Mouse (Mus musculus) neural tube, embryonic 15.5 days (tissue): ENCODE measurements around the gene Fgf12. TPM values are rescaled to one million over a fixed set of nuclear protein-coding genes. Genes with fewer than 3 reads are reported as not detected.
A peak's percentile ranks its signal among the peaks of the same experiment; 100 is the strongest.

ENCODE experiments used
- ATAC-seq: fragments of 200-750 bp; cut with Nextera tagmentation; 2 replicates; pipeline ENCODE4 v1.8.0; 2017; ENCODE audit warnings: mild to moderate bottlenecking, moderate TSS enrichment, moderate library complexity; ENCODE audit not compliant: low FRiP score
- H3K27ac ChIP-seq: fragments of 300-500 bp; sonication (generic); replicated peaks from 2 replicates; pipeline ENCODE4 v1.5.1; 2015; ENCODE audit warnings: mild to moderate bottlenecking, inconsistent platforms
- H3K27me3 ChIP-seq: fragments of 300-500 bp; sonication (generic); replicated peaks from 2 replicates; pipeline ENCODE4 v1.6.1; 2015; ENCODE audit warnings: inconsistent platforms
- H3K36me3 ChIP-seq: fragments of 300-500 bp; sonication (generic); 2 replicates; pipeline ENCODE4 v1.6.1; 2015; ENCODE audit warnings: inconsistent platforms
- H3K4me1 ChIP-seq: fragments of 300-500 bp; sonication (generic); 2 replicates; pipeline ENCODE4 v1.6.1; 2015; ENCODE audit warnings: inconsistent platforms
- H3K4me2 ChIP-seq: fragments of 300-500 bp; sonication (generic); 2 replicates; pipeline ENCODE4 v1.6.1; 2015; ENCODE audit warnings: inconsistent platforms, mild to moderate bottlenecking, moderate library complexity
- H3K4me3 ChIP-seq: fragments of 300-500 bp; sonication (generic); replicated peaks from 2 replicates; pipeline ENCODE4 v1.5.1; 2015; ENCODE audit warnings: mild to moderate bottlenecking, inconsistent platforms
- H3K9ac ChIP-seq: fragments of 300-500 bp; sonication (generic); replicated peaks from 2 replicates; pipeline ENCODE4 v1.6.1; 2015; ENCODE audit warnings: mild to moderate bottlenecking, inconsistent platforms
- H3K9me3 ChIP-seq: fragments of 300-500 bp; sonication (generic); replicated peaks from 2 replicates; pipeline ENCODE4 v1.6.1; 2016; ENCODE audit warnings: inconsistent platforms
- WGBS: fragments of 180-500 bp; shearing (Covaris S2); methylation state at CpG from one replicate; pipeline ENCODE4 v1.1.7; 2015; ENCODE audit warnings: mixed read lengths; 5-methylcytosine and 5-hydroxymethylcytosine counted together
- polyA plus RNA-seq: library from polyadenylated mRNA; unstranded; fragments of >200 nt; fragmentation: Nextera tagmentation; extraction: Ambion mirVana; gene quantifications from 2 replicates; pipeline ENCODE4 v1.2.1, GENCODE M21; 2015

Fgf12 gene
- polyA plus RNA-seq, 1 experiment from 2014 or later = 72.5 TPM

GRCm38 (mm10) chr16:28517596-28518524 lies 235.0 kb downstream of the Fgf12 start:
- peak overlapping the region; percentile 43 for H3K9ac ChIP-seq
- peak overlapping the region; percentile 61 for H3K4me2 ChIP-seq
- H3K36me3 ChIP-seq = no peaks in the 10 kb centered on the region
- no peaks in the 10 kb centered on the region for H3K27me3 ChIP-seq
- ATAC-seq = peak; percentile 90
- peaks cover 6% of the 10 kb centered on the region for H3K4me1 ChIP-seq
- peak overlapping the region; percentile 30; the same call in 1 of the 2 replicates for H3K27ac ChIP-seq
- WGBS = 28% methylated on average over 21 of the region's 21 CpGs
- no peaks in the 10 kb centered on the region for H3K9me3 ChIP-seq
- H3K4me3 ChIP-seq = peak overlapping the region; percentile 35

GRCm38 (mm10) chr16:28512446-28512845 lies 240.4 kb downstream of the Fgf12 start:
- peak; percentile 62; the same call in 1 of the 2 replicates for ATAC-seq
- H3K4me3 ChIP-seq = no peak overlapping the region
- H3K4me1 ChIP-seq = no peaks in the 10 kb centered on the region
- no peak overlapping the region for H3K27ac ChIP-seq
- no peaks in the 10 kb centered on the region for H3K27me3 ChIP-seq
- no peaks in the 10 kb centered on the region for H3K36me3 ChIP-seq
- 67% methylated on average over 6 of the region's 6 CpGs for WGBS
- H3K4me2 ChIP-seq = no peak overlapping the region
- H3K9me3 ChIP-seq = no peaks in the 10 kb centered on the region
- no peak overlapping the region for H3K9ac ChIP-seq

DNA sequence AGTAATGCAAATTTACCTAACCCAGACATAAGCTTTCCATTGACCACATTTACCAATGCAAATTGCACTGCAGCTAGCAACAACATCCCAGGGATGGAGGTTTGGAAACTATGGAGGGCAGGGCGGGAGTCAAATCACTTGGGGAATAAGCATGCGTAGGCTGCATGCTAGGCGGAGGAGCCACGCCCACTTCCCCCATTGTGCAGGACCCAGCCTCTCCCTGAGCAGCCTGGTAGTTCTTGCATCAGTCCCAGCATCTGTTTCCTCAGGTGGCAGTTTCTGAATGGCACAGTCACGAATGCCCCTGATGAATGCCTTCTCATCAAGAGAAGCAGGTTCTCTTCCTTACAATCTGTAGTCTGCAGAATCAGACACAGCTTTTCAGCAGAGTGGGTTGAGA lies 241.5 kb downstream of the Fgf12 start:
- Histone ChIP-seq H3K27me3 (no peaks in the 10 kb centered on the region), H3K4me2 (no peak overlapping the region), H3K27ac (no peak overlapping the region), H3K9me3 (no peaks in the 10 kb centered on the region), H3K36me3 (no peaks in the 10 kb centered on the region), H3K4me3 (no peak overlapping the region), H3K9ac (no peak overlapping the region), H3K4me1 (no peaks in the 10 kb centered on the region)
- 31% methylated on average over 5 of the region's 5 CpGs for WGBS
- no peak for ATAC-seq

GRCm38 (mm10) chr16:28497971-28498607 lies 254.8 kb downstream of the Fgf12 start:
- Histone ChIP-seq H3K36me3 (no peaks in the 10 kb centered on the region), H3K4me1 (no peaks in the 10 kb centered on the region), H3K9me3 (no peaks in the 10 kb centered on the region), H3K9ac (no peak overlapping the region), H3K27me3 (no peaks in the 10 kb centered on the region), H3K27ac (no peak overlapping the region), H3K4me2 (no peak overlapping the region), H3K4me3 (no peak overlapping the region)
- WGBS = 87% methylated on average over 12 of the region's 12 CpGs
- no peak for ATAC-seq

DNA sequence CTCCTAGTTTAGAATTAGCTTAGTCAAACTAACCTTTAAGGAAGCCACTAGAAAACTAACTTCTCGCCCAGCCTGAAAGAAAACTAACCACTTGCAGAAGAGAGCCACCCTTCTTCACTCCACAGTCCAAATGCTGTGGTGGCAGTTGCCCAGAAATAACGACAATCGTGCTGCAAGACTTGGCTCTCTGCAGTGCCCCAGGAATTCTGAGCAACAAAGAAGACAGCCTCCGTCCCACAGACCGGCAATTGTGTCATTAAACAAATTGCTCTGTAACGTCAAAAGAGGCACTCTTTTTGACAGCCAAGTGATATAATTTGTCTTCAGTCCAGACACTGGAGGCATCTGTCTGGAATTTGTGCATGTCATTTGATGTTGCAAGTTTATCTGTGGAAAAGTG lies 261.2 kb downstream of the Fgf12 start:
- Histone ChIP-seq H3K36me3 (no peaks in the 10 kb centered on the region), H3K27me3 (no peaks in the 10 kb centered on the region), H3K4me2 (0 out of 2 replicates have a peak overlapping the region, but pooled peaks have one; percentile 22), H3K4me3 (no peak overlapping the region), H3K9ac (no peak overlapping the region), H3K9me3 (no peaks in the 10 kb centered on the region), H3K27ac (no peak overlapping the region), H3K4me1 (peaks cover 11% of the 10 kb centered on the region; the same call in 1 of the 2 replicates)
- no peak for ATAC-seq
- WGBS = 13% methylated on average over 6 of the region's 6 CpGs

DNA sequence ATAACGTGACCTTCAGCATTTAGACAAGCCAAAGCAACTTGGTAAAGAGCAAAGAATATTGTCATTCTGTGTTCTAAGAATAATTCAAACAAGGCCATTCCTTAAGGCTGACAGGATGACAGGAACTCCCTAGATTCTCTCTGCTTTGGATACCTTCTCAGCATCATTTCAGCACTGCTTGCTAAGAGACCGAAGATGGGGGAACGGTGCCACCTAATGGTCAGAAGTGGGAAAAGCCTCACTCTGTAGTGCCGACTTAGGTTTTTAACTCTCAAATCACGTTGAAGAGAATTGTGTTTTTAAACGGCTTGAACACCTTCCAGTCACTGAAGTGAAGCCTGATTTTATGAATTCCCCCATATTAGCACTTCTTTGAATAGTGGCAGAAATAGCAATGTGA lies 262.4 kb downstream of the Fgf12 start:
- Histone ChIP-seq H3K4me1 (peaks cover 11% of the 10 kb centered on the region; the same call in 1 of the 2 replicates), H3K36me3 (no peaks in the 10 kb centered on the region), H3K4me3 (no peak overlapping the region), H3K9me3 (no peaks in the 10 kb centered on the region), H3K27me3 (no peaks in the 10 kb centered on the region), H3K4me2 (no peak overlapping the region), H3K27ac (peak overlapping the region; percentile 63), H3K9ac (no peak overlapping the region)
- 14% methylated on average over 6 of the region's 6 CpGs for WGBS
- ATAC-seq = peak; percentile 93

DNA sequence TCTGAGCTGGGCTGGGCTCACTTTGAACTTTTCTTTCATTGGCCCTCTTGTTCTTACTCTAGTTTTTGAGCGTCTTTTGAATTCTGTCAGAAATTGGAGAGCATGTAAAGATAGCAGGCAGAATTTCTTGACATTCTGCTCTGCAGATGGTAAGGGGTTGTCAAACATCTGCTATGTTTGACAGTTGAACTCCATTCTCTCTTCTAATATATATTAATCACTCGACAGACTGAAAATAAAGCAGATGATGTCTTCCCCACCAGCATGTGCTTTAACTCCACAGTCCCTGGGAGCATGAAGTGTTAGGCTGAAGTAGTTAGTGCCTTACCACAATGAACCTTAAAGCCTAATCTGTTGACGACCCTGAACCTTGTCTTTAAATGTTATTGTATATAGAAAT lies 267.9 kb downstream of the Fgf12 start:
- no peaks in the 10 kb centered on the region for H3K27me3 ChIP-seq
- H3K4me3 ChIP-seq = no peak overlapping the region
- H3K4me2 ChIP-seq = no peak overlapping the region
- no peaks in the 10 kb centered on the region for H3K9me3 ChIP-seq
- no peak overlapping the region for H3K27ac ChIP-seq
- no peaks in the 10 kb centered on the region for H3K36me3 ChIP-seq
- WGBS = 81% methylated on average over 3 of the region's 3 CpGs
- no peak overlapping the region for H3K9ac ChIP-seq
- no peak for ATAC-seq
- H3K4me1 ChIP-seq = peaks cover 4% of the 10 kb centered on the region; the same call in 1 of the 2 replicates

- no peaks in the 10 kb centered on the region for H3K27me3 ChIP-seq
- H3K9ac ChIP-seq = no peak overlapping the region
- H3K4me1 ChIP-seq = no peaks in the 10 kb centered on the region
- H3K9me3 ChIP-seq = no peaks in the 10 kb centered on the region
- H3K4me2 ChIP-seq = no peak overlapping the region
- H3K27ac ChIP-seq = no peak overlapping the region
- 96% methylated on average over 2 of the region's 2 CpGs for WGBS
- no peaks in the 10 kb centered on the region for H3K36me3 ChIP-seq
- ATAC-seq = no peak
- no peak overlapping the region for H3K4me3 ChIP-seq
These were observed 273.8 kb downstream of the Fgf12 start for GRCm38 (mm10) chr16:28479022-28479421.

- Histone ChIP-seq H3K4me1 (no peaks in the 10 kb centered on the region), H3K36me3 (no peaks in the 10 kb centered on the region), H3K9ac (no peak overlapping the region), H3K4me2 (no peak overlapping the region), H3K9me3 (no peaks in the 10 kb centered on the region), H3K4me3 (no peak overlapping the region), H3K27ac (no peak overlapping the region), H3K27me3 (no peaks in the 10 kb centered on the region)
- ATAC-seq = no peak
- 96% methylated on average over 4 of the region's 4 CpGs for WGBS
These were observed 276.2 kb downstream of the Fgf12 start for GRCm38 (mm10) chr16:28476651-28477050.

- ATAC-seq = no peak
- Histone ChIP-seq H3K27me3 (no peaks in the 10 kb centered on the region), H3K4me3 (no peak overlapping the region), H3K4me1 (no peaks in the 10 kb centered on the region), H3K9ac (no peak overlapping the region), H3K9me3 (no peaks in the 10 kb centered on the region), H3K27ac (no peak overlapping the region), H3K4me2 (no peak overlapping the region), H3K36me3 (no peaks in the 10 kb centered on the region)
- 89% methylated on average over 1 of the region's 1 CpGs for WGBS
These were observed 277.3 kb downstream of the Fgf12 start for GRCm38 (mm10) chr16:28475553-28475952.

DNA sequence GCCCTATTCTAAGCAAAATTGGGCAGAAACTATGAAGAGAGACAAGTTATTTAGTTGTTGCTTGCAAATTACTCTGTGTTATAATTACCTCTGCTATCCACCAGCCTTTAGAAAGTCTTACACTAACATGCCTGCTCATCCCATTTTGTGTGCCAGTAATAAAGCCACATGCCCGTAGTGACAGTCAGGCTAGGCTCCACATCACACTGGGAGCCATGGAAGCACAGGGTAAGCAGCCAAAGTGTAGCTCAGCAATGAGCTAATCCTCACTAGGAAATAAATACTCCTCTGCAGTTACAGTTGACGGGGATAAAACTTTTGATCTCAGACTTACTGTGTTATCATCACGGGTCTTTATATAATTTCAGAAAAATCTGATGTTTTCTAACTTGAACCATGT lies 298.0 kb downstream of the Fgf12 start:
- Histone ChIP-seq H3K9me3 (no peaks in the 10 kb centered on the region), H3K27ac (no peak overlapping the region), H3K36me3 (no peaks in the 10 kb centered on the region), H3K4me2 (no peak overlapping the region), H3K4me3 (no peak overlapping the region), H3K27me3 (no peaks in the 10 kb centered on the region), H3K4me1 (no peaks in the 10 kb centered on the region), H3K9ac (no peak overlapping the region)
- 69% methylated on average over 3 of the region's 3 CpGs for WGBS
- ATAC-seq = no peak

- Histone ChIP-seq H3K4me3 (peak overlapping the region; percentile 66), H3K36me3 (no peaks in the 10 kb centered on the region), H3K27me3 (no peaks in the 10 kb centered on the region), H3K27ac (peak overlapping the region; percentile 86), H3K9me3 (no peaks in the 10 kb centered on the region), H3K9ac (peak overlapping the region; percentile 69), H3K4me2 (peak overlapping the region; percentile 88), H3K4me1 (peaks cover 19% of the 10 kb centered on the region)
- ATAC-seq = peak; percentile 67
- WGBS = 3% methylated on average over 4 of the region's 6 CpGs
These were observed 305.8 kb downstream of the Fgf12 start for GRCm38 (mm10) chr16:28447114-28447455.
